Mouse (Mus musculus) spleen, postnatal 10 days (tissue): ENCODE results near the gene Fignl2.

Experiments
- DNase-seq, 2 experiments: peaks; one replicate each; pipeline ENCODE4 v3.0.0; 2021 to 2022; ENCODE audit warnings: low spot score in 2 of 2

Fignl2 gene

DNA sequence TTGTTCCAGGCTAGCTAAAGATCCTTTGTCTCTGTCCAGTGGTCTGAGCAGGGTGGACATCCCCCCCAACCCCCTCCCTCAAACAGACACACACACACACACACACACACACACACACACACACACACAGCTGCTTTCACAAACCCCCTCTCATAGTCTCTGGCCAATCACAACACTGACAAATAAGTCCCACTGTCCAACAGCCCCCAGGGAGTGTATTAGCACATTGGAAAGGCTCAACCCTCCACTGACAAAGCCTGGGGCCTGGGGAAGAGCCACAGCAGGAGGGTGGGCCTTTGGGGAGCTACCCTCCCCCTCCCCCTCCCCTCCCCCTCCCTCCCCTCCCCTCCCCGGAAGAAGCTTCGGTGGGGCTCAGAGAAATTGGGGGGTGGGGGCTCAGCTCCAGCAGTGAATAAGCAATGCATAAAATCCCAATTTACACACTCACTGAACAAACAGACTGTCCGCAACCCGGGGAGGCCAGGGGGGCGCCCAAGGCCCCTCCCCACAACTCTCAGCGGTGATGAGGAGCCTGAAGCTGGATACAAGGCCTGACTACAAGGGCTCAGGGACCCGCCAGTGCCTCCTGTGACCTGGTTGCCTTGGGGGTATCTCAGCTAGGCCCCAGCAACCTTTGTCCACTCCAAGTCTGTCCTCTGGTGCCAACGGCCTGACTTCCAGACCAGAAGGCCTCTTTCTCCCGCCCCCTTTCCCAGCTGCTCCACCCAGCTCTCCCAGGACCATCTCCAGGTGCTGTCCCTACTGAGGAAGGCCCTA lies 11.3 kb downstream of the Fignl2 start:
- DNase-seq = no peak

- no peak for DNase-seq
These were observed 12.0 kb downstream of the Fignl2 start for GRCm38 (mm10) chr15:101066364-101066847.

DNA sequence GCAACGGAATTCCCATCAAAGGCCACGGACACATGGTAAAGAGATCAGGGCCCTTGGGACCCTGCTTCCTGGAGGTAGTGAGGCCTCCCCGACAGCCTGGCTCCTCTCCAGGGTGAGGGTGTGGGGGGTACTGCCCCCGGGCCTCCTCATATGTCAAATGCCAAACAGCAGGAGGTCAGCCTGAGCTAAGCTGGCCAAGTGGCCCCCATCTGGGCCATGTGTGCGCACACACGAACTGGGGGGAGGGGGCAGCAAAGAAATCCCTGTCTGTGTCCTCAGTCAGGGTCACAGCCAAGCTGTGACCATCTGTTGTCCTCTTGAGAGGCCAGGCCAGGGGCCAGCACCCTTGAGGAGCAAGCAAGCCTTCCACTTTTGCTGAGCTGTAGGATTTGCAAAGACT lies 13.3 kb downstream of the Fignl2 start:
- no peak for DNase-seq

DNA sequence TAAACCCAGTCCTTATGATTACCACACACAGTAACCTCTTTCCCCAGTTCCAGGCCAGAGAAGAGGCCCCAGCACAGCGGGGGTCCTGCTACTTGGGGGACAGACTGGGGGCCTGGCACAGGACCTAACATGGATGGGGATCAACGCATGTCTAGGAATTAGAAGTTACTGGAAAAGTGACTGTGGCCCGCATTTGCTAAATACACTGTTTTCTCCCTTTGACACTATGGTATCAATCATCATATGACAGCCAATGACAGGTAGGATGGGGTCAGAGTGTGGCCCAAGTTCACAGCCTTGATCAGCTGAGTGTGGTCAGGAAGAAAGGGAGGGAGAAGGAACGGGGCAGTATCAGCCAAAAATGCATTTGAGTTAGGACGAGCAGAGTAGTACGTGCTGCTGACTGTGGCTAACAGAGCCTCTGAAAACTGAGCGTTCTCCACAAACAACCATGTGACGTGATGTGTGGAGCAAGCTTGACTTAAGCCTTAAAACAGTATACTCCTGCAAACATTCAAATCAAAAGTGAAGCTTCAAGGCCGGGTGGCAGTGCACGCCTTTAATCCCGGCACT lies 18.0 kb downstream of the Fignl2 start:
- no peak for DNase-seq

DNA sequence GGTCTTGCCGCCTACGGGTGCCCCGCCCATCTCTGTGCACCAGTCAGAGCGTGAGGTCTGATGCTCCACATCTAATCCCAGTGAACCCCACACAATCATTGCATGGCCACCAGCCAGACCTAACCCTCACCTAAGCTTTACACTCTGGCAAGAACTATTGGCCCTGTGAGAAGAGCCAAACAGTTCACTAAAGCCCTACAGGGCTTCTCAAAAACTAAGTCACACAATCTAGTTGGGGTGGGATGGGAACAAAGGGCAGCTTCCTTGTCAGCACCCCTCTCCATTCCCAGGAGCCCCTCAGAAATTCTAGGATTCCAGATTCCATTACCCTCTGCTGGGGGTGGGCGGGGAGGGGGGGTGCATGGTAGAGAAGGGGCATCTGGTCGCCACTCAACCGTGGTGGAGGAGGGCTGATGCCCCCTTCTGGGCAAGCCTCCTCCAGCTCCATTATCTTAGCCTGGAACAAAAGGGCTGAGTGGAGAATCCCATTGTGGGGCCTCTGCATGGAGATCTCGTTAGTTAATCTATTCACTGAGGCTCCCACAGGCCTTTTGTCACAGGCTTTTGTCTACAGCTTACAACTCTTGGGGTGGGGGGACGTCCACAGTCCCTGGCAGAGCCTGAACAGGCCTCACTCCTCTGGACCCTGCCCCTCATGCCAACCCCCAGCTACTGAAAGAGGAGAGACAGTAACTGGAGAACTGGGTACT lies 18.6 kb downstream of the Fignl2 start:
- DNase-seq = no peak

- peak in 1 of 2 experiments; percentile 46 for DNase-seq
These were observed 22.1 kb downstream of the Fignl2 start for GRCm38 (mm10) chr15:101056225-101056624.

GRCm38 (mm10) chr15:101054541-101054940 lies 23.8 kb downstream of the Fignl2 start:
- no peak for DNase-seq

DNA sequence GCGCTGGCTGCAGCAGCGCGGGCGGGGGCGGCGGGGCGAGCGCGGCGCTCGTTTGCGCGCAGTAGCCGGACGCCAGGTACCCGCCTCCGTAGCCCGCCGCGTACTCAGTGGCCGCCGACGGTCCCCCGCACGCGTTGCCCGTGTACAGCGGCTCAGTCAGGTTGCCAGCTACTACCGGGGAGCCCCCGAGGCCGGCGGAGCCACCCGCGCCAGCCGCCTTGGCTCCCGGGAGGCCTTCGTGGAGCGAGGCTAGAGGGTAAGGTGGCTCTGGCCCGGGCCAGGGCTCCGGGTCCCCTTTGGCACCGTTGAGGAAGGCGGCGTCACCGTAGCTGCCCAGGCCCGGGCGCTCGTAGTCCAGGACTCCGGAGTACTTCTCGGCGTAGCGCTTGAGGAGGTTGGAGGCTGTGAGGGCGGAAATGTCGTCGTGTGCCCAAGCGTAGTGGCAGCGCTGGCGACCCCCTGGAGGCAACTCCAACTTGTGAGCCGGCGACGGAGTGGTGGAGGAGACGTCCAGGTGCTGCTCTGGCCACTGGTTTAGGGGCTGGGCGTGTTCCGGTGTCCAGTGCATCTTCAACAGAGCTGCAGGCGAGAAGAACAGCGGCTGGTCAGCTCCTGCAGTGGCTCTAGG lies 24.4 kb downstream of the Fignl2 start:
- no peak for DNase-seq

- DNase-seq = no peak
These were observed 25.5 kb downstream of the Fignl2 start for GRCm38 (mm10) chr15:101052560-101053501.

- DNase-seq = no peak
These were observed 26.5 kb downstream of the Fignl2 start for GRCm38 (mm10) chr15:101051869-101052268.

DNA sequence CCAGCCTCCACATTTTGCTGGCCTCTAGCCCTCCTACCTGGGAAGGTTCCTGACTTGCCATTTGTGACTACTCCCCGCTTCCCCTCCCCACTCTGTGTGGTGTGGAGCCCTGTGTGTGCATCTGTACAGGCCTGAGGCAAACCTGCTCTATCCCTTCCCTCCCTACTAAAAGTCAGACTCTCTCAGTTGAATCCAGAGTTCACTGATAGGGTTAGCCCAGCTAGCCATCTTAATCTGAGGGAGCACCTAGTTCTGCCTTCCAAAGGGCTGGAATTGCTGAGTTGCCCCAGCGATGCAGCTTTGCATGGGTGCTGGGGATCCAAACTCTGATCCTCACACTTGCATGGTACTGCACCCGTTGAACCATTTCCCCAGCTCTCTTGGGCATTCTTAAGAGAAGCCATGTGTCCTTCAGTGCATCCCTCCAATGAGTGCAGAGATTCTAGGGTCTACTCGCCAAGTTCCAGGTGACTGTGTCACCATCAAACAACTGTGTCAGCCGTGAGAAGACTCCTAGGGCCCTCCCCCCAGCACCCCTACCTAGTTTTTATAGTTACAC lies 29.9 kb downstream of the Fignl2 start:
- DNase-seq = no peak

DNA sequence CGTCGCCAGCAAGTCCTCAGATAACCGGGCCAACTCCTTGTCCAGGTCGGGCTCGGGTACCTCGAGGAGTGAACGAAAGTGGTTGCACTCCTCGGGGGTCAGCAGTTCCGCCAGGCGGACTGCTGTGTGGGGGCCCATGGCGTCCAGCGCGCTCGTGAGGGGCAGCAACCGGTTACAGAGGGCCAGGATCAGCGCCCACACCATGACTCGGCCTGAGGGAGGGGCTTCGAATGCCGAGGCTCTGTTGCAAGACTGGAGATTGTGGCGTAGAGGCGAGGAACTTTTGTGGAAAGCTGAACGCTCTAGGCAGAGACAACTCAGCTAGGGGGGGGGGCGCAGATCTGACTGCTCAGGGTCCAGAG lies 31.2 kb downstream of the Fignl2 start, which contains the start of gene Gm47841:
Gene Gm47841, minus strand, starts transcription at position 204 of the 362 bp plus-strand sequence.
- DNase-seq = no peak

DNA sequence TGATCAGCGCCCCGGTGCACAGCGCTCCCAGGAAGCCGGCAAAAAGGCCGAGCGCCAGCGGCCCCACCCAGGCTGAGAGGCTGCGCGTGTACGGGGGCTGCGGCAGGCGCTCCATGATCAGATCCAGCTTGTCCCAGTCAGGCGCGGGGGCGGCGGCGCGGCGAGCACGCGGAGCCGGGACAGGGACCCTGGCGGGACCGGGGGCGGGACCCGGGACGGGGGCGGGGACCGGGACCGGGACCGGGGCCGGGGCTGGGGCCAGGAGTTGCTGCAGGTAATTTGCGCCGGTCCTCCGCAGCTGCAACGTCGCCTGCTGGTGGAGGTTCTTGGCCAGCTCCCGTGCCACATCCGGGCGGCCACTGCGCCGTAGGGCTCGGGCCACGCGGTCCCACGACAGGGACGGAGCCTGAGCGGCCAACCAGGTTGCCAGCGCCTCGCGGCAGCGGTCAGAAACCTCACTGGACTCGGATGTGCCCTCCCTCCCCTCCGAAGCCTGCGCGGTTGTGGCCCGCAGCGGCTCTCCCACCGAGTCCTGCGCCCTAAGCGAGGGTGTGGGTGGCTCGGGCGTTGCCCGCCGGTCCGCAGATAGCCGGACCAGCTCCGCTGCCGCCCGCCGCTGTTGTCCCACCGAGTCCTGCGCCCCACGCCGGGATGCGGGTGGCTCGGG lies 31.7 kb downstream of the Fignl2 start:
- DNase-seq = no peak

DNA sequence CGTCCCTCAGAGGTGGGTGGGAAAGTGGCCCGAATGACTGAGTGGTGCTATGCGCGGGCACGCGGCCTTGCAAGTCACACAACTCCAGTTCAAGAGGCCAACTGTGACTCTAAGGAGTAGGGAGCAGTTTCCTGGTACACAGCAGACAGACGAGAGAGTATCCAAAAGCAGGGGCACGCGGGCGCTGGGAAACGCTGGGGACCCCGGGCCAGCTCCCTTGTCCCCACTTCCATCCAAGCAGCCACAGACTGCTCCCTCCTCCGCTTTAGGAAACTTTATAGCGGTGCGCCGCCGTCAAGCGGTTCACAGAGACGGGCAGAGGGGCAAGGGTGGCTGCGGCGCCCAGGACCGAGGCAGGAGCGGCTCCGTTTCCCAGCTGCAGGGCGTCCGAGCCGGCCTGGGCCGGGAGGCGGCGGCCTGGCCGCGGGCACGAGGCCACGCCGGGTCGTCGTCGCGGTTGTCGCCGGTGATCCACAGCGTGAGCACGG lies 32.3 kb downstream of the Fignl2 start:
- DNase-seq = no peak

- no peak for DNase-seq
These were observed 33.8 kb downstream of the Fignl2 start for GRCm38 (mm10) chr15:101044531-101044930.

DNA sequence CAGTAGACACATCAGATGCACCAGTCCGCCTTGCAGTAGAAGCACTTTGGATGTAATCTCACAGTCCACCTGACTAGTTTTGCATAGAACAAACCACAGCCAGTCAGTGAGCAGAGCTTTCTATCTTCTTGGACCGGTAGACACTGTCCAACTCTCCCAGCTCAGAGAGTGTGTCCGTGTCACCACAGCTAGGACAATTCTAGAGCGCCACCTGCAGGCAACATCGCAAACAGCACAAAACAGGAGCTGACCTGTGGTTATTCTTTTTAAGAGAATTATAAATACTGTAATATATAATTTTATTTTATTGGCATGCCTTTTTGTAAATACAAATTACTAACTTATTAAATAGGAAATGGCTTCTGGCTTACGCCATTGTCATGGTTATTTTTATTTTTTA lies 35.8 kb downstream of the Fignl2 start:
- DNase-seq = peak; percentile 17 to 62

DNA sequence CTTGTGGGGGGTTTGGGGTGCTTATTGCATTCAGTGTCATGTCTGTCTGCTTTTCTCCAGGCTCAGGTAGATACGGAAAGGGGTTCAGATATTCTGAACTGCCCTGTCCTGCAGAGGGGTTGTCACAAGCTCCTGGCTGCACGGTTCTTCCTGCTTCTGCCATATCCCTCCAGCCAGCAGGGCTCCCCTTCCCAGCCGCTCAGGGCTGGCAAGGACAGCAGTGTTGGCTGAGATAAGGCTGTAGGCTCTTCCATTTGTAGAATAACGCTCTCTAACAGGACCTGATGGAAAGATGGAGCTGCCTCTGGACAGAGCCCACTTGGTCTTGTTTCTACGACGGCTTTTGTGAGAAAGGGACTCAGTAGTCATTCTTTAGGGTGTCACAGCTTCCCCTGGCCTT lies 36.4 kb downstream of the Fignl2 start:
- DNase-seq = no peak

- DNase-seq = peak in 1 of 2 experiments; percentile 22
These were observed 38.7 kb downstream of the Fignl2 start for GRCm38 (mm10) chr15:101039651-101040050.

DNA sequence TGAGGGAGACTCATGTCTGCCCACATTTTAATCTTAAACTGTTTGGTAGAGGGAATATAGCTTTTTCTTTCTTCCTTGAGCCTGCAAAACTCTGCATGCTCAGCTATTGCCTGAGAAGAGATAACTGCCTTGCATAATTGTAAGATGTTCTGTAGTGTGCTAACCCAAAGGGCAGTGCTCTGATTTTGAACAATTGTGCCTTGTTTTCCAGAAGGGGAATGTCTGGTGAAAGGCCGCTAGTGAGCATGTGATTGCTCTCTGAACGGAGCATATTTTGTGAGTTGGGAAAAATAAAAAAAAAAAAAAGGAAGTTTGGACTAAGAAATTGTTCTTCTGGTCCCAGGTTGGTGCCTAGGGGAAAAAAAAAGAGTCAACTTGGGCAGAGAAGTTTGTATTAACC lies 49.4 kb downstream of the Fignl2 start:
- no peak for DNase-seq

DNA sequence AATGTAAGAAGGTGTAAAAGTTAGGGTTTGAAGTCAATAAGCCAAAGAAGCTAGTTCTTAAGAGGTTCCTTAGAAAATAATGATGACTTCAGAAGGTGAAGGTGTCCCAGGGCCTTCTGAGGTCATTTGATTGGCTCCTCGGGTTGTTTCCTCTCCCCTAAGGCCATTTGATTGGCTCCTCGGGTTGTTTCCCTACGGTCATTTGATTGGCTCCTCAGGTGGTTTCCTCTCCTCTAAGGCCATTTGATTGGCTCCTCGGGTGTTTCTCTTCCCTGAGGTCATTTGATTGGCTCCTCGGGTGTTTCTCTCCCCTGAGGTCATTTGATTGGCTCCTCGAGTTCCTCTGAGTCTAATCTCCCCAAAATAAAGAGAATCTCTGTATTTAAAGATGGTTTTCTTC lies 67.0 kb downstream of the Fignl2 start:
- no peak for DNase-seq
